Mouse (Mus musculus): ENCODE results near the gene Rbpjl. TPM values are rescaled to one million over a fixed set of nuclear protein-coding genes. Genes with fewer than 3 reads are reported as not detected.

Rbpjl gene
- polyA plus RNA-seq, 1 experiment from 2014 or later: 0.42 TPM

GRCm38 (mm10) chr2:164456413-164456812, 53.5 kb downstream of the Rbpjl start:
- H3K27me3 ChIP-seq (replicated peaks; ENCODE audit: control insufficient read depth, insufficient read depth, low read length): no peaks in the 10 kb centered on the region
- peaks cover 22% of the 10 kb centered on the region for H3K4me1 ChIP-seq (ENCODE audit: control insufficient read depth, insufficient read depth, low read length)
- DNase-seq (ENCODE audit: low spot score) (no peak), ATAC-seq (ENCODE audit: low read depth) (no peak)
- no peak overlapping the region for H3K9ac ChIP-seq (ENCODE audit: low read depth, low read length)
- H3K4me2 ChIP-seq (ENCODE audit: low read depth, low read length): peak overlapping the region; percentile 35
- H3K27ac ChIP-seq (replicated peaks; ENCODE audit: low read depth, low read length): no peak overlapping the region
- H3K4me3 ChIP-seq (ENCODE audit: low read depth, low read length): no peak overlapping the region
- H3K9me3 ChIP-seq (ENCODE audit: control insufficient read depth, low read length): no peaks in the 10 kb centered on the region
- 83% methylated on average over 1 of the region's 1 CpGs for WGBS
- no peaks in the 10 kb centered on the region for H3K36me3 ChIP-seq (ENCODE audit: control insufficient read depth, insufficient read depth, low read length)

GRCm38 (mm10) chr2:164456864-164457300, 53.9 kb downstream of the Rbpjl start, which contains the start of gene Sys1:
TSS of gene Sys1 (plus strand) at chr2:164456964.
- 0 out of 2 replicates have a peak within 1 kb of the TSS, but pooled peaks have one; percentile 8 for H3K27ac ChIP-seq (replicated peaks; ENCODE audit: low read depth, low read length)
- peak within 1 kb of the TSS; percentile 35 for H3K4me2 ChIP-seq (ENCODE audit: low read depth, low read length)
- peak; percentile 39 for DNase-seq (ENCODE audit: low spot score)
- H3K36me3 ChIP-seq (ENCODE audit: control insufficient read depth, insufficient read depth, low read length): no peaks in the 10 kb centered on the region
- no peaks in the 10 kb centered on the region for H3K9me3 ChIP-seq (ENCODE audit: control insufficient read depth, low read length)
- no peak within 1 kb of the TSS for H3K9ac ChIP-seq (ENCODE audit: low read depth, low read length)
- 8% methylated on average over 7 of the region's 7 CpGs for WGBS
- 0 out of 2 replicates have a peak within 1 kb of the TSS, but pooled peaks have one; percentile 1 for H3K4me3 ChIP-seq (ENCODE audit: low read depth, low read length)
- no peaks in the 10 kb centered on the region for H3K27me3 ChIP-seq (replicated peaks; ENCODE audit: control insufficient read depth, insufficient read depth, low read length)
- no peak for ATAC-seq (ENCODE audit: low read depth)
- peaks cover 23% of the 10 kb centered on the region for H3K4me1 ChIP-seq (ENCODE audit: control insufficient read depth, insufficient read depth, low read length)

GRCm38 (mm10) chr2:164457942-164458341, 55.0 kb downstream of the Rbpjl start:
- 69% methylated on average over 7 of the region's 7 CpGs for WGBS
- Histone ChIP-seq H3K9ac (ENCODE audit: low read depth, low read length) (no peak overlapping the region), H3K4me3 (ENCODE audit: low read depth, low read length) (no peak overlapping the region), H3K27ac (replicated peaks; ENCODE audit: low read depth, low read length) (no peak overlapping the region), H3K9me3 (ENCODE audit: control insufficient read depth, low read length) (no peaks in the 10 kb centered on the region), H3K4me2 (ENCODE audit: low read depth, low read length) (no peak overlapping the region), H3K4me1 (ENCODE audit: control insufficient read depth, insufficient read depth, low read length) (peaks cover 24% of the 10 kb centered on the region), H3K27me3 (replicated peaks; ENCODE audit: control insufficient read depth, insufficient read depth, low read length) (no peaks in the 10 kb centered on the region), H3K36me3 (ENCODE audit: control insufficient read depth, insufficient read depth, low read length) (peaks cover 4% of the 10 kb centered on the region; the same call in 1 of the 2 replicates)
- DNase-seq (ENCODE audit: low spot score): no peak
- no peak for ATAC-seq (ENCODE audit: low read depth)

- Histone ChIP-seq H3K36me3 (ENCODE audit: control insufficient read depth, insufficient read depth, low read length) (peaks cover 8% of the 10 kb centered on the region; the same call in 1 of the 2 replicates), H3K27me3 (replicated peaks; ENCODE audit: control insufficient read depth, insufficient read depth, low read length) (no peaks in the 10 kb centered on the region), H3K4me3 (ENCODE audit: low read depth, low read length) (no peak overlapping the region), H3K9ac (ENCODE audit: low read depth, low read length) (no peak overlapping the region), H3K4me2 (ENCODE audit: low read depth, low read length) (no peak overlapping the region), H3K9me3 (ENCODE audit: control insufficient read depth, low read length) (no peaks in the 10 kb centered on the region), H3K27ac (replicated peaks; ENCODE audit: low read depth, low read length) (no peak overlapping the region), H3K4me1 (ENCODE audit: control insufficient read depth, insufficient read depth, low read length) (peaks cover 21% of the 10 kb centered on the region)
- ATAC-seq (ENCODE audit: low read depth): no peak
- WGBS: 91% methylated on average over 8 of the region's 8 CpGs
- DNase-seq (ENCODE audit: low spot score): no peak
Observed at GRCm38 (mm10) chr2:164458535-164458934, 55.6 kb downstream of the Rbpjl start.

- Histone ChIP-seq H3K36me3 (ENCODE audit: control insufficient read depth, insufficient read depth, low read length) (peaks cover 30% of the 10 kb centered on the region; the same call in 1 of the 2 replicates), H3K27ac (replicated peaks; ENCODE audit: low read depth, low read length) (peak within 1 kb of the TSS; percentile 84), H3K4me1 (ENCODE audit: control insufficient read depth, insufficient read depth, low read length) (peaks cover 16% of the 10 kb centered on the region), H3K4me3 (ENCODE audit: low read depth, low read length) (peak within 1 kb of the TSS; percentile 78), H3K9me3 (ENCODE audit: control insufficient read depth, low read length) (no peaks in the 10 kb centered on the region), H3K9ac (ENCODE audit: low read depth, low read length) (peak within 1 kb of the TSS; percentile 82), H3K4me2 (ENCODE audit: low read depth, low read length) (peak within 1 kb of the TSS; percentile 80), H3K27me3 (replicated peaks; ENCODE audit: control insufficient read depth, insufficient read depth, low read length) (no peaks in the 10 kb centered on the region)
- DNase-seq (ENCODE audit: low spot score): peak; percentile 99
- ATAC-seq (ENCODE audit: low read depth): peak; percentile 99
- WGBS: 0% methylated on average over 65 of the region's 79 CpGs
Observed at GRCm38 (mm10) chr2:164460745-164461551, 58.0 kb downstream of the Rbpjl start, which contains the start of gene Gm20458. TSS of gene Gm20458 (plus strand) at chr2:164460967.

Small RNA genes within 50 kb of the gene (microRNA-seq; reads per million reads assigned to microRNA genes)
- gene Mir7678 (ENCODE audit: borderline number of aligned reads): not detected

Other genes starting within 250 kb of the Rbpjl start
- 0.85 and 1.2 TPM in 2 replicates for gene Kcns1, start 232.0 kb upstream of the Rbpjl start, polyA plus RNA-seq (2014; fragmentation: Nextera tagmentation; extraction: Ambion mirVana)
- gene Wfdc5, start 220.4 kb upstream of the Rbpjl start, polyA plus RNA-seq (2014; fragmentation: Nextera tagmentation; extraction: Ambion mirVana): 0.48 and 0.96 TPM in 2 replicates
- 0.28 TPM in 1 of 2 replicates, not detected in the other for gene Wfdc12, start 212.5 kb upstream of the Rbpjl start, polyA plus RNA-seq (2014; fragmentation: Nextera tagmentation; extraction: Ambion mirVana)
- not detected in 2 replicates for gene Wfdc15a, start 203.0 kb upstream of the Rbpjl start, polyA plus RNA-seq (2014; fragmentation: Nextera tagmentation; extraction: Ambion mirVana)
- gene Wfdc15b, start 181.5 kb upstream of the Rbpjl start, polyA plus RNA-seq (2014; fragmentation: Nextera tagmentation; extraction: Ambion mirVana): 0.39 TPM in 1 of 2 replicates, not detected in the other
- gene Svs2, start 164.7 kb upstream of the Rbpjl start, polyA plus RNA-seq (2014; fragmentation: Nextera tagmentation; extraction: Ambion mirVana): not detected in 2 replicates
- not detected in 2 replicates for gene Svs3b, start 146.5 kb upstream of the Rbpjl start, polyA plus RNA-seq (2014; fragmentation: Nextera tagmentation; extraction: Ambion mirVana)
- gene Svs4, start 124.7 kb upstream of the Rbpjl start, polyA plus RNA-seq (2014; fragmentation: Nextera tagmentation; extraction: Ambion mirVana): not detected in 2 replicates
- not detected in 2 replicates for gene Svs3a, start 113.9 kb upstream of the Rbpjl start, polyA plus RNA-seq (2014; fragmentation: Nextera tagmentation; extraction: Ambion mirVana)
- gene Svs6, start 86.4 kb upstream of the Rbpjl start, polyA plus RNA-seq (2014; fragmentation: Nextera tagmentation; extraction: Ambion mirVana): not detected in 2 replicates
- gene Svs5, start 70.4 kb upstream of the Rbpjl start, polyA plus RNA-seq (2014; fragmentation: Nextera tagmentation; extraction: Ambion mirVana): not detected in 2 replicates
- gene Slpi, start 14.0 kb upstream of the Rbpjl start, polyA plus RNA-seq (2014; fragmentation: Nextera tagmentation; extraction: Ambion mirVana): 1.3 and 2.1 TPM in 2 replicates
- gene Matn4, start 2.0 kb downstream of the Rbpjl start, polyA plus RNA-seq (2014; fragmentation: Nextera tagmentation; extraction: Ambion mirVana): 15.6 and 20.6 TPM in 2 replicates
- 57.1 and 58.4 TPM in 2 replicates for gene Sdc4, start 40.7 kb downstream of the Rbpjl start, polyA plus RNA-seq (2014; fragmentation: Nextera tagmentation; extraction: Ambion mirVana)
- gene Sys1, start 53.8 kb downstream of the Rbpjl start, polyA plus RNA-seq (2014; fragmentation: Nextera tagmentation; extraction: Ambion mirVana): 63.3 and 68.3 TPM in 2 replicates
- 12.5 and 14.7 TPM in 2 replicates for gene Gm20458, start 57.8 kb downstream of the Rbpjl start, polyA plus RNA-seq (2014; fragmentation: Nextera tagmentation; extraction: Ambion mirVana)
- not detected in 2 replicates for gene Trp53tg5, start 70.6 kb downstream of the Rbpjl start, polyA plus RNA-seq (2014; fragmentation: Nextera tagmentation; extraction: Ambion mirVana)
- gene Dbndd2, start 83.0 kb downstream of the Rbpjl start, polyA plus RNA-seq (2014; fragmentation: Nextera tagmentation; extraction: Ambion mirVana): 4.1 and 10.5 TPM in 2 replicates
- 72.9 and 76.9 TPM in 2 replicates for gene Pigt, start 94.4 kb downstream of the Rbpjl start, polyA plus RNA-seq (2014; fragmentation: Nextera tagmentation; extraction: Ambion mirVana)
- 53.7 and 62.4 TPM in 2 replicates for gene Wfdc2, start 159.3 kb downstream of the Rbpjl start, polyA plus RNA-seq (2014; fragmentation: Nextera tagmentation; extraction: Ambion mirVana)
- gene Spint3, start 170.3 kb downstream of the Rbpjl start, polyA plus RNA-seq (2014; fragmentation: Nextera tagmentation; extraction: Ambion mirVana): not detected in 2 replicates
- gene Wfdc6a, start 182.3 kb downstream of the Rbpjl start, polyA plus RNA-seq (2014; fragmentation: Nextera tagmentation; extraction: Ambion mirVana): 0.51 TPM in 1 of 2 replicates, not detected in the other
- not detected in 2 replicates for gene Eppin, start 190.5 kb downstream of the Rbpjl start, polyA plus RNA-seq (2014; fragmentation: Nextera tagmentation; extraction: Ambion mirVana)
- gene Wfdc6b, start 210.4 kb downstream of the Rbpjl start, polyA plus RNA-seq (2014; fragmentation: Nextera tagmentation; extraction: Ambion mirVana): not detected in 2 replicates
- 0.11 TPM in 1 of 2 replicates, not detected in the other for gene Wfdc8, start 210.5 kb downstream of the Rbpjl start, polyA plus RNA-seq (2014; fragmentation: Nextera tagmentation; extraction: Ambion mirVana)
- gene Wfdc16, start 235.7 kb downstream of the Rbpjl start, polyA plus RNA-seq (2014; fragmentation: Nextera tagmentation; extraction: Ambion mirVana): not detected in 2 replicates